Mouse (Mus musculus) urinary bladder, postnatal 0 days (tissue): ENCODE measurements around the gene Sun1. TPM values are rescaled to one million over a fixed set of nuclear protein-coding genes. Genes with fewer than 3 reads are reported as not detected.

Source experiments
- polyA plus RNA-seq: library from polyadenylated mRNA; unstranded; fragments of >200 nt; fragmentation: Nextera tagmentation; extraction: Ambion mirVana; gene quantifications from 2 replicates; pipeline ENCODE4 v1.2.1, GENCODE M21; 2015

Sun1 gene
- 38.6 and 45.2 TPM in 2 replicates for polyA plus RNA-seq

GRCm38 (mm10) chr5:139199995-139200769 is at the start of gene Sun1:
Sun1 (plus strand) TSS chr5:139200637.

GRCm38 (mm10) chr5:139252081-139252909 is 51.9 kb downstream of the Sun1 start, which contains the start of gene Get4:
Get4 (plus strand) TSS chr5:139252324.

Other genes with a start within 250 kb of the Sun1 start
- gene Pdgfa, start 203.3 kb upstream of the Sun1 start, polyA plus RNA-seq, result 64.4 and 72.4 TPM in 2 replicates
- 16.6 and 17.0 TPM in 2 replicates for gene Prkar1b, start 50.6 kb upstream of the Sun1 start, polyA plus RNA-seq
- 3.0 and 4.0 TPM in 2 replicates for gene Dnaaf5, start 50.4 kb upstream of the Sun1 start, polyA plus RNA-seq
- 179 and 183 TPM in 2 replicates for gene Get4, start 51.7 kb downstream of the Sun1 start, polyA plus RNA-seq
- gene Adap1, start 125.0 kb downstream of the Sun1 start, polyA plus RNA-seq, result 31.0 and 33.1 TPM in 2 replicates
- gene Cox19, start 150.8 kb downstream of the Sun1 start, polyA plus RNA-seq, result 55.6 and 55.7 TPM in 2 replicates
- gene Cyp2w1, start 152.0 kb downstream of the Sun1 start, polyA plus RNA-seq, result not detected in 2 replicates
- 3.3 and 4.7 TPM in 2 replicates for gene Gpr146, start 177.1 kb downstream of the Sun1 start, polyA plus RNA-seq
- gene C130050O18Rik, start 204.6 kb downstream of the Sun1 start, polyA plus RNA-seq, result 0.51 and 2.6 TPM in 2 replicates
- 1.1 and 1.6 TPM in 2 replicates for gene Gper1, start 222.5 kb downstream of the Sun1 start, polyA plus RNA-seq